Mouse (Mus musculus) large intestine, adult 2 months (tissue): Measurements from ENCODE around the gene Rbx1. TPM values are rescaled to one million over a fixed set of nuclear protein-coding genes. Genes with fewer than 3 reads are reported as not detected.

Experiments
- DNase-seq: peaks from one replicate; pipeline ENCODE4 v3.0.0-alpha.2; 2012; ENCODE audit warnings: low read depth, low spot score
- WGBS: fragments of 180-500 bp; shearing (Covaris S2); methylation state at CpG from one replicate; pipeline ENCODE4 v1.1.7; 2018; 5-methylcytosine and 5-hydroxymethylcytosine counted together
- polyA plus RNA-seq: library from polyadenylated mRNA; depleted of rRNA; stranded (reverse); fragments of >200 nt; gene quantifications from 2 replicates; pipeline ENCODE4 v1.2.3, GENCODE M21; 2012

Gene Rbx1
- polyA plus RNA-seq, 1 experiment, result 56.4 TPM

GRCm38 (mm10) chr15:81480977-81481379 is 14.9 kb downstream of the Rbx1 start:
- WGBS, result 7% methylated on average over 13 of the region's 13 CpGs
- peak; percentile 84 for DNase-seq

DNA sequence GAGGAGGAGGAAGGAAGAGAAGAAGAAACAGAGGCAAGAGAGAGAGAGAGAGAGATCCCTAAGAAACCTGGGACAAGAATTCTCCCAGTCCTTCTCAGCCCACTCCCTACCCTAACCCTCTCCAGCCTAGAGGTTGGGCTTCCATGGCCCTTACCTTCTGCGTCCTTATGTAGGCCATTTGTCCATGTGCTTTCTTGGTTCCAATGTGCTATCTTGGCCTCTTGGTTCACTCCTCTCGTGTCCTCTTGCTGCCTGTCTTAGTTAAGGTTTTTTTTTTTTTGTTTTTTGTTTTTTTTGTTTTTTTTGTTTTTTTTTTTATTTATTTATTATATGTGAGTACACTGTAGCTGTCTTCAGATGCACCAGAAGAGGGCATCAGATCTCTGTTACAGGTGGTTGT is 16.9 kb downstream of the Rbx1 start:
- WGBS, result 90% methylated on average over 2 of the region's 2 CpGs
- no peak for DNase-seq

DNA sequence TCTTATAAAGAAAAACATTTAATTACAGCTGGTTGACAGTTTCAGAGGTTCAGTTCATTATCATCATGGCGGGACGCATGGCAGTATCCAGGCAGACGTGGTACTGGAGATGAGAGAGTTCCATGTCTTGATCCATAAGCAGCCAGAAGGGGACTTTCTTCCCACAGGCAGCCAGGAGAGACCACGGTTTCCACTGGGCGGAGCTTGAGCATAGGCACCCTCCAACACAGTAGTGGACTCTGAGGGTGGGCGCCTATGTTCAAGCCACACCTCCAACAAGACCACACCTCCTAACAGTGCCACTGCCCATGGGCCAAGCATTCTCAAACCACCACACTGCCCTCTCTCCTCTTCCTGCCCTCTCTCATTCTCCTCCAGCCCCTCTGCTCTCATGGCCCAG is 17.6 kb downstream of the Rbx1 start:
- WGBS, result 90% methylated on average over 6 of the region's 6 CpGs
- DNase-seq, result no peak

GRCm38 (mm10) chr15:81485483-81485882 is 19.4 kb downstream of the Rbx1 start:
- WGBS, result 43% methylated on average over 4 of the region's 4 CpGs
- no peak for DNase-seq

DNA sequence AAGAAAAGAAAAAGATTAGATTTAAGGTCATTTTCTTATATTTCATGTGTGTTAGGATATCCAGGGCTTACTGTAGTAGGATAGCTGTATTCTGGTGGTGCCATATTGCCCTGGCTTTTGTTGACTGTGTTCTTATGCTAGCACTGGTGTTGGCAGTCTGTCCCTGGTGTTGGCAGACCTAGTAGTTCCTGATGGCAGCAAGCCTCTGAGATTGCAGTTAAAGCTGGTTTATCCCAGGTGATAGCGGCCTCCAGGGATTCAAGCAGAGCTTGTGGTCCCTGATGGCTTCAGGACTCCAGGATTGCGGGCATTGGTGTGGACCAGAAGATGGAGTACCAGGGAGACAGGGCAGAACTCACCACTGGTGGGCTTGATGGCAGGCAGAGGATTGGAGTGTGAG is 37.4 kb downstream of the Rbx1 start:
- DNase-seq, result no peak
- 80% methylated on average over 2 of the region's 2 CpGs for WGBS

GRCm38 (mm10) chr15:81503995-81504394 is 37.9 kb downstream of the Rbx1 start:
- WGBS, result 95% methylated on average over 2 of the region's 2 CpGs
- no peak for DNase-seq

- no peak for DNase-seq
These were observed 41.1 kb downstream of the Rbx1 start for GRCm38 (mm10) chr15:81507201-81507600.

DNA sequence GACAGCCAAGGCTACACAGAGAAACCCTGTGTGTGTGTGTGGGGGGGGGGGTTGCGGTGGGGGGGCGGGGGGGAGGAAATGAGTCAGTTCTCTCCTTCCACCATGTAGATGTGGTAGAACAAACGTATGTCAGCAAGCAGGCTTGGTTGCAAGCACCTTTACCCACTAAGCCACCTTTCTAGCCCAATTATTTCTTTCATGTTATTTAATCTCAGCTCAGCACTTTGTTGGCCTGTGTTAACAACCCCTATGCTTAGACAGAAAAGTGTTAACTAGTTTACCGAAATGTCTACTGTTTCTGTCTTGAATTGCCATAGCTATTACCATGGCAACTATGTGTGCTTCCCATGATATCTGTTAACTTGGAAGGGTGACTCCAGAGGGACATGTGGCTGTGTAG is 44.5 kb downstream of the Rbx1 start:
- no peak for DNase-seq
- WGBS, result 72% methylated on average over 4 of the region's 4 CpGs

- peak; percentile 70 for DNase-seq
- 7% methylated on average over 21 of the region's 21 CpGs for whole genome bisulfite sequencing
These were observed 45.6 kb downstream of the Rbx1 start for GRCm38 (mm10) chr15:81511601-81512261.

- peak; percentile 84 for DNase-seq
- WGBS, result 5% methylated on average over 18 of the region's 18 CpGs
These were observed 48.2 kb downstream of the Rbx1 start for GRCm38 (mm10) chr15:81514111-81514971.

- 45% methylated on average over 3 of the region's 3 CpGs for WGBS
- no peak for DNase-seq
These were observed 49.1 kb downstream of the Rbx1 start for GRCm38 (mm10) chr15:81515221-81515620.

DNA sequence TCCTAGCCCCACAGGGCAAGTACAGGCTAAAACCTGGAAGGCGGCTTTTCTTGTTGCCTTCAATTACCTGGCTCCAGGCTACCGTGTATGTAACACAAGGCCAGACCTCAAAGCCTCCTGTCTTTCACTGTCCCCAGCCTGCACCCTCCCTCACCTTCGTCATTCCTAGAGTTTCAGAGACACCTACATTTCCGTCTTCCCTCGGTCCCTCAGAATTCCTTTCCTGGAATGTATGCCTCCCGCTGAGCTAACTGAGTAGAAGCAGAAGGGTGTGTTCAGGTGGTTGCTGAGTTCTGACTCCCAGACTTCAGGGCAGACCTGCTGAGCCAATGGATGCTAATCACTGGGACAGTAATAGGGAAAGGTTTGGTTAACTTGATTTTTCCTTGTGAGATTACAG is 51.9 kb downstream of the Rbx1 start:
- WGBS, result 45% methylated on average over 6 of the region's 6 CpGs
- no peak for DNase-seq

GRCm38 (mm10) chr15:81518761-81519160 is 52.7 kb downstream of the Rbx1 start:
- no peak for DNase-seq
- 70% methylated on average over 5 of the region's 5 CpGs for WGBS

DNA sequence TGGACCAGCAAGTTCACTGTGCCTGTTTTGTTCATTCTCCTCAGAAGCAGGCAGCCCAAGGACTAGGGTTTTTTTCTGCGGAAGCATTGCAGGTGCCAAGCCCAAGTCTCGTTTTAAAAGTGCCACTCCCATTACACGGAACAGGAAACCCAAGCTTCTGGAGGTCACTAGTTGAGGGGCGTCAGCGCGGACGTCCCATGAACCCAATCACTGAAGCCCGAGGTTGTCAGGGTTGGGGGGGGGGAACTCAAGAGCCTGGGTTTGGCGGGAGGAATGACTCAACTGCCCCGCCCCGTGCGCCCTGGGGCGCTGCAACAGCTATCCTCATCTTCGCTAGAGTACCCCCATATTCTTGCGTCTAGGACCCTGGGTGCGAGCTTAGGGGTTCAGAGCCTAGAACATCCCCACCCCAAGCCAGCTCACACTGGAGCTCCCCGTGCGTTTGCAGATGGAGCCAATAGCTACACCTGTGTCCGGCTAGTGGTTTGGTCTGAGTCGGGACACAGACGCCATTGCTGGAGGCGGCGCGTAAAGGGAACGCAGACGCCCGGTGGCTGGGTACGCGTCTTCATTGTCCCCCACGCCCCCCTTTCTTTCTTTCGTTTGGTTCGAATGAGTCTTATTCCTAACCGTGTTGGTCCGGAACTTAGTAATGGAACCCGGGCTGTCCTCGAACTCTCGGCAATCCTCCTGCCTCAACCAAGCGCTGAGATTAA is 56.1 kb downstream of the Rbx1 start:
- peak; percentile 75 for DNase-seq
- under 1% methylated on average over 38 of the region's 38 CpGs for WGBS

DNA sequence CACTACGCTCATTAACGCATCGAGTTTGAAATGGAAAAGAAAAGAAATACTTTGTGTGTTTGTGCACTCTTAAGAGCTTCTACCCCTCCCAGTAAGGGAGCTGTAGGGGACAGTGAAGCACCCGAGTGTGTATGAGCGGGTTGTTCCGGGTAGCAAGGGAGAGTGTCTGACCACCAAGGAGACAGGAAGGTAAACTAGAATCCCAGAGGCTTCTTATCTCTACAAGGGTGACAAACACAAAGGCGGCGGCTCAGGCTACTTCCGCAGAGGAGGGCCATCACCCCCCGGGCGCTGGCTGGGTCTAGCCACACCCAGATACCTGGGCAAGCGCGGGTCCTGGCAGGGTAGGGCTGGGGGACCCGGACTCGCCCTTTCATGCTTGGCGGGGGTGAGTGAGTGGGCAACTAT is 56.7 kb downstream of the Rbx1 start:
- under 1% methylated on average over 16 of the region's 16 CpGs for whole genome bisulfite sequencing
- DNase-seq, result peak; percentile 59

DNA sequence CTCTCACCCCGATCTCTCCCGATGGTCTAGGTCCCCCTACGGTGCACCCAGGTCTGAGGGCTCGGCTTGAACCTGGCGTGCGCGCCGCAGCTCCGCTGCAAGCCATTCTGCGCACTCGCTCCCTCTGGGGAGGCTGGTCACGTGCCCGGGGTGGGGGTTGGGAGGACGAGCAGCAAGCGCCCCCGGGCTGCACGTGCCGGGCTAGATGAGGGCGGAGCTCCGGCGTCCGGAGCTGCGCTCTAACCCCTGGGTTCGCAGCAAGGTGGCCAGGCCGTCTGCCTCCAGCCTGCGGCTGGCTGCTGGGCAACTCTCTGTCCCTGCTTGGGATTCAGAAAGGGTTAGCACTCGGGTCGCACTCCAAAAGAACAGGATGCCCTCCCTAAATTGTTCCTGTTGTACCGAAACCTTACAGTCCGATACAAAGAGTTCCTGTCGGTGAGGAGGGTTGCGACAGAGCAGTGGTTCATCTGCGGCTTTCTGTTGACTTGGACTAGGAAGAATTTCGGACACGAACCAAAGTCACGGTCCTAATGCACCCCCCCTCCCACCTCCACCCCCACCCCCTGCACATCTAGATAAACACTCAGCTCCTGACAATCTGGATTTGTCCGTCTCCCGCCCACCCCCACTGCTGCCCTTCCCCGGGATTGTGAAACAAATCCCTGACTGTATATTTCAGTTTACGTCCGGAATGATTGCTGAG is 57.2 kb downstream of the Rbx1 start:
- under 1% methylated on average over 41 of the region's 41 CpGs for WGBS
- DNase-seq, result peak; percentile 91

- WGBS, result 6% methylated on average over 12 of the region's 12 CpGs
- no peak for DNase-seq
These were observed 57.8 kb downstream of the Rbx1 start for GRCm38 (mm10) chr15:81523901-81524300.
